Mouse (Mus musculus) left cerebral cortex, postnatal 14 days (tissue): ENCODE measurements at regions not wholly inside any gene's neighbourhood (a gene's known extent, or its start where the extent isn't known, plus 50 kb on each side); places are given as distances from the start of the nearest gene placed in this dataset.

Experiments used
- DNase-seq, 2 experiments: peaks; one replicate each; pipeline ENCODE4 v3.0.0; 2021 to 2022; ENCODE audit warnings: low spot score in 2 of 2, mixed read lengths in 1 of 2
- intact Hi-C: fragments of 180-260 bp; cut with DNase I; formaldehyde crosslinking; loops from one replicate; pipeline ENCODE4 v1.15.1; 2025

DNA sequence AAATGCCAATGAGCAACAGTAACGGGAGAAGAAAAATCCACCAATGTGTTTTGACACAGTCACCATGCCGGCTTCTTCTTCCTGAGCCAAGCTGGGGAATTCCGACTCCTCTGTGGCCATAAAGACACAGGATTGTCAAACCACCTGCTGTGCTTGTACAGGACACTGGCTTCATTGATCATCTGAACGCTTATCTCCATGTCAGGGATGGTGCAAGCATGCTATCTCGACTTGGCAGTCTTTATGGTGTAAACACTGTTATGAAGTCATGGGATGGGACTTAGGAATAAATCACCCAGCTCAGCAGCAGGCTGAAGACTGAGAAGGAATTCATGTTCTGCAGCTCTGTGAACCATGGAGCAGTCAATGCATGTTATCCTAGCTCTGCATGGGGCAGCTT, 132.6 kb upstream of the Adamts9 start:
- intact Hi-C loops, result no loop called here
- DNase-seq, result no peak

DNA sequence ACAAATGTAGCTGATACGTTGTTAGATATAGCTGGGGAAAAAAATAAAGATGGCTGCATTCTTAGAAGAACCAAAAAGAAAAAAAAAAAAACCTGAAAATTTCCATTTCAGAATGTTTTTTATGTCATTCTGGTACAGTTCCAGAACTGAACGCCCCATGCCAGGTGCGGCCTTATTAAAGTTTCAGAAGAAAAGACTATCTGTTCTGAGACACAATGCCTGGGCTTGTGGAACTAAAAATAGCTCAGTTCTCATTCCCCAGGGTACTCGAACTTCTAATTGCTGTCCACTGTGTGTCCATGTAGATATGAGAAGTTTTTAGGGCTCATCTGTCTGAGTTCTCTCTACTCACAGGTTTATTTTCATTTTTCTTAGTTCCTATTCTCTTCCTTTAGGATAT, 131.7 kb upstream of the Adamts9 start:
- intact Hi-C loops, result no loop called here
- no peak for DNase-seq

DNA sequence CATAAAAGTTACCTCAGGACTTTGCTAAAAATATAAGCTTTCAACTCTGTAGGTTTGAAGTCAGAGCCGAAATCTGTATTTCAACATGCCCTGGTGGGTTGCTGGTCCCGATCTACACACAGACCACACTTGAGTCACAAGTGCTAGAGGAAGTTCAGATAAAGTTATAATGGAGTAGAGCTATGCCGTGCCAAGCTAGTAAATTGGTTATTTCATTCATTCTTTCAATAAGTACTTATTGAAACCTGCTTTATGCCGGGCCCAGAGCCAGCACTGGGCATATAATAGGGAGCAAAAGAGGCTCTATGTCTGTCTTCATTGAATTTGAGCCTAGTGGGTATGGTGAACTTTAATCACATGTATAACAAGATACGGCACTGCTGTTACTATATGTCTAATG, 127.6 kb upstream of the Adamts9 start:
- intact Hi-C loops, result no loop called here
- no peak for DNase-seq

DNA sequence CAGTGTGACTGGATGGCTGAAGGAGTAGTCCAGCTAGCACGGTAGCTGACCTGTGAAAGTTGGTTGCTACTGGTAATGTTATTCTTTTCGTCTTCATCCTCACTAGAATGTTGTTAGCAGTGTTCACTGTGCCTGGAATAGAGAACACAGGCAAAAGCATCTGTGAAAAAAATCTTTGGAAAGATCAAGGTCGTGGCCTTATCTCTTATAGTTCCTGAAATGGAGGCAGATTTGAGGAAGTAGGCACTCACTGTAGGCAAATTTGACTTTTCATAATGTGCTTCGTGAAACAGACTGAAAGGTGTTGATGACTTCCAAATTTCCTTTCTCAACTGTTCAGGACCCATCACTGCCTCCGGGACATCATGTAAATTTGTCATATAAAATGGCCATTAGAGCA, 124.5 kb upstream of the Adamts9 start:
- intact Hi-C loops, result no loop called here
- no peak for DNase-seq

DNA sequence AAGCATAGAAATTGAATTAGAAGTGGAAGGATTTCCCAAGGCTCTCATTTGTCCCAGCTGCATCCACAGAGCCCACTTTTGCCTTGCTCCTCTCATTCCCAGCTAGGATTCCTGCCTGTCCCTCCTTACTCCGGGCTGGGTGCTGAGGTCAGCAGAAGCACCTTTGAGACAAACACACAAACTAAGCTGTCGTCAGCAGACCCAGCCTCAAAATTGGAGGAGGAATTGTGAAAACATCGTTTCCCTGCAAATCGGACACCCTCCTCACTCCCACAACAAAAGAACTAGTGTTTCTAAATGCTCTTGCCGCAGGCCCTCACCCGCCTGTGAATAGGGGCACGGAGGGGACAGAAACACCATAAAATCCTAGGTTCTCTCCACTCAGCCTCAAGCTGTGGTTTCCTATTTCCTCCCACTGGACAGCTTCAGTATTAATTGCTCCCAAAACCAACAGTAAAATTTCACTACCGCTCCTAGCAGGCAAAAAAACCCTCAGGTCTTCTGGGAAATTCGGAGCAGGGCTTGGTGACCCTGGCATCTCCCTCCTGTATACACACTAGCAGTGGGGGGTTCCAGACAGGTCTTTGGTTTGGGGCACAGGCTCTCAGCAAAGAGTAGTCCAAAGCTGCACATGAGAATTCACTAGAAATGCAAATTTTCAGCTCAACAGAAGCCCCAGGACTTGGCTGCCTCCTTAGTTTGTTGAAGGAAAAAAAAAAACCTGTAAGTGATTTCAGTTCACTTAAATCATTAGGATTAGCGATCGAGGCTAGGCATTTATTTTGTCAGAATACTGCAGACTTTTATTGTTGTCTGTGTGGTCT, 123.5 kb upstream of the Adamts9 start:
- no peak for DNase-seq
- intact Hi-C loops, result no loop called here

DNA sequence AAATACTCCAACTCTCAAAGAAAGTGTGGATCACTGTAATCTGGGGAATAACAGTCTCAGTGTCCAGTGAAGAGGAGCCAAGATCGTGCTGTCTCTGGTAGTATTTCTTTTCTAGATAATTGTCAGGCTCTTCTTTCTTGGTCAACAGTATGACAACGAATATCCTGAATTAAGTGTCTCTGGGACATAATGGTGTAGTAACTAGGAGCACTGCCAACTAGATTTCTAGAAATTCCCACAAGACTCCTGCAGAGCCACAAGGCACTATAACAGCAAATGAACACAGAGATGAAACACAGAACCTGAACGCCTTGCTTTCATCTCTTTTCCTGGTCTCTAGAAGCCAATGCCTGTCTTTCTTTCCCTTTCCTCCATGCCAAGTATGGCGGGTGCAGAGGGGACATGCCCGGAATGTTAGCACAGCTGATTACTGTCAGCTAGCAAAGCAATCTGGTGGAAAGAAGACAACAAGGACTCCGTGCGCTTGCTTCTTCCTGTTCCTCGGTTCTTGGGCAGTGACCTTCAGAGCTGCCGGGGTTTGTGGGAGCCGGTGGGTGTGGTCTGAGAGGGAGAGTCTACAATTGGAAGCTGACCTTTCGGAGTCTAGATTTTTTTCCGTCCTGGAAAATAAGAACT, 122.7 kb upstream of the Adamts9 start:
- peak; percentile 6 to 12 for DNase-seq
- intact Hi-C loops, result no loop called here

DNA sequence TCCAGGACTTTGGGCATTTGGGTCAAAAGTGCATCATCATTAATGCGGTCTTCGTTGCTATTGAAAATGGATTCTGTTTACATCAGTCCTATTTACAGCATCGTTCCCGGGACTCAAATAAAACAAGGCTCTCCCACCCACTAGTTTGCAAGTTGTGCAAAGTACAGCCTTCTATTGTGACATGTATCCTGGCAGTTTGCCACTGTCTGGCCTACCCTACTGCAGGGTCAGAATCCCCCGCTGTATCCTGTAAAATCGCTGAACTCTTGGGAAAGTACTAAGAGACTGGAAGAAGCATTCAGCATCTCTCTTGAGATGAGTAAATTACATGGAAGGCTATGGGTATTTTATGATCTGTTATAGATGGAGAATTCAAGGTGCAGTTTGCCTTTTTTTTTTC, 122.1 kb upstream of the Adamts9 start:
- intact Hi-C loops, result no loop called here
- no peak for DNase-seq

DNA sequence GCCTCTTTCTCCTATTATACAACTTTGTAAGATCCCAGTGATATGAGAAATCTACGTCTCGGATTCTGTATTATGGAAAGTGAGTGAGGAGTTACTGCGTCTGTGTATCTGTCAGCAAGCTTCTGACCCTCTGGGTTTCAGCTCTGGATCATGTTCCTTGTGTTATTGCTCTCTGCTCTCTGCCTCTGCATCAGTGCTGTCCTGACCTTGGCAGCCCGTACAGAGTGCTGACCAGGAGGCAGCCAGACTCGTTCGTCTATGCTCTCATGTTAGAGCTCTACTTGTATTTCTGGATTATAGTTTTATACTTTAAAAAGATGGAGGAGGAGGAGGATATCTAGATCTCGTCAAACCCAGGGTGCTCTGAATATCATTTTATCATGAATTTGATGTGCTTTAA, 121.1 kb upstream of the Adamts9 start:
- intact Hi-C loops, result no loop called here
- no peak for DNase-seq

DNA sequence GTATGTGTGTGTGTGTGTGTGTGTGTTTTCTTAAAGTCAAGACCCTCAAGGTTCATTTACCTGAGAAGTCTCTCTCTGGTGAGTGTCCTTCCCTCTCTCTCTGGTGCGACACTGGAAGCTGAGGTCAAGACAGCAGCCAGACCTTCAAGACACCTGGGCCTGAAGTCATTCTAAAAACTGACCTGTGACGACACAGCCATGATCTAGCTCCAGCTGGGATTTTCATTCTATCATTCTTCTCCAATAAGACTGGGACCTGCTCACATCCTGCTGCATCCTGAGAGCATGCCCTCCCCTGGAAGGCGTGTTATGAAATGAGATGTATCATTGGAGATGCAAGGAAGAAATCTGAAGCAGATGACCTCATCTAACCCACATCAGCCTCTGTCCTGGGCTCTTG, 118.4 kb upstream of the Adamts9 start:
- intact Hi-C loops, result no loop called here
- no peak for DNase-seq

DNA sequence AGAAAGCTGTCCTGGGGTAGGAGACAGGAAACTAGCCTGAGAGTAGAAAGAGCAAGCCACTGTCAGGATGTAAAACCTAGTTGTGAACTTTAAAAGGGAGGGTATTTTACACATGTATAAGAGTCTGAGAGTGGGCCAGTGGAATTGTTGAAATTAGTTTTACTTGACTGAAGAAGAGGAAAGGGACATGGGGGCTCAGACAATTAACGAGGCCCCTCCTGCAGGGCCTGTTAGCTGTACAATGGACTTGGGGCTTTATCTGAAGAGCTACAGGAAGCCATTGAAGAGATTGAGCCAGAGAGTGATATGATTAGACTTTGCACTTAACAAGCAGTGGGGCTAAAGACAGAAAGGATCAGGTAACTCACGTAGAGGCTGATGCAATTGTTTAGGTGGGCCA, 102.2 kb upstream of the Adamts9 start:
- intact Hi-C loops, result no loop called here

DNA sequence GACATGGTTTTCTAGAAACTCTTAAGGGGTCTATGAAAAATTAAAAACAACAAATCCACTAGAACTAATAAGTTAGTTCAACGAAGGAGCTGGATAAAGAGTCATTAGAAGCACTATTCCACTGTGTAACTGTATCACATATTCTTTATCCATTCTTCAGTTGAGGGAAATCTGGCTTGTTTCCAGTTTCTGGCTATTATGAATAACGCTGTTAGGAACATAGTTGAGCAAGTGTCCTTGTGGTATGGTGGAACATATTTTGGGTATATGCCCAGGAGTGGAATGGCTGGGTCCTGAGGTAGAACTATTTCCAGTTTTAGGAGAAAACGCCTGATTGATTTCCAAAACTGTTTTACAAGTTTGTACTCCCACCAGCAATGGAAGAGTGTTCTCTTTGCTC, 97.7 kb upstream of the Adamts9 start:
- intact Hi-C loops, result no loop called here
- DNase-seq, result no peak

More for the DNA sequence above, 102.2 kb upstream of the Adamts9 start:
- no peak for DNase-seq

DNA sequence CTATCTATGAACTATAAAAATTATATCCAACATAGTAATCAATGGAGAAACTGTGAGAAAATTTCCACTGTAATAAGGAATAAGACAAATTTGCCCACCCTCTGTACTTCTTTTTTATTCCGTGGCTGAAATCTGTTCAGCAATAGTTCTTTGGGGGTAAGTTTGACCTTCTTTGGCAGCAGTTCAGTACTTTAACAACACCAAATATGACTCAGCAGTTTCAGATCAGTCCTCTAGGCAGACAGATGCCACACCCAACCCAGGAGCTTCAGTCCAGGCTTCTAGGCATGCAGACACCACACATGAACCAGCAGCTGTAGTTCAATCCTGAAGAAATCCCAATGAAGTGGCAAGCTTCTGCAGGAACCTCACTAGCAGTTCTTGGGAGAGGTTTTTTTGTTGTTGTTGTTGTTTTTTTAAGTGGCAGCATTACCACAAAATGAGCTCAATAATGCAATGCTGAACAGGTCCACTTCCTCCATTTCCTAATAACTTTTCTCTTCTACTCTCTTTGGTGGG, 88.6 kb upstream of the Adamts9 start:
- intact Hi-C loops, result no loop called here
- DNase-seq, result no peak

DNA sequence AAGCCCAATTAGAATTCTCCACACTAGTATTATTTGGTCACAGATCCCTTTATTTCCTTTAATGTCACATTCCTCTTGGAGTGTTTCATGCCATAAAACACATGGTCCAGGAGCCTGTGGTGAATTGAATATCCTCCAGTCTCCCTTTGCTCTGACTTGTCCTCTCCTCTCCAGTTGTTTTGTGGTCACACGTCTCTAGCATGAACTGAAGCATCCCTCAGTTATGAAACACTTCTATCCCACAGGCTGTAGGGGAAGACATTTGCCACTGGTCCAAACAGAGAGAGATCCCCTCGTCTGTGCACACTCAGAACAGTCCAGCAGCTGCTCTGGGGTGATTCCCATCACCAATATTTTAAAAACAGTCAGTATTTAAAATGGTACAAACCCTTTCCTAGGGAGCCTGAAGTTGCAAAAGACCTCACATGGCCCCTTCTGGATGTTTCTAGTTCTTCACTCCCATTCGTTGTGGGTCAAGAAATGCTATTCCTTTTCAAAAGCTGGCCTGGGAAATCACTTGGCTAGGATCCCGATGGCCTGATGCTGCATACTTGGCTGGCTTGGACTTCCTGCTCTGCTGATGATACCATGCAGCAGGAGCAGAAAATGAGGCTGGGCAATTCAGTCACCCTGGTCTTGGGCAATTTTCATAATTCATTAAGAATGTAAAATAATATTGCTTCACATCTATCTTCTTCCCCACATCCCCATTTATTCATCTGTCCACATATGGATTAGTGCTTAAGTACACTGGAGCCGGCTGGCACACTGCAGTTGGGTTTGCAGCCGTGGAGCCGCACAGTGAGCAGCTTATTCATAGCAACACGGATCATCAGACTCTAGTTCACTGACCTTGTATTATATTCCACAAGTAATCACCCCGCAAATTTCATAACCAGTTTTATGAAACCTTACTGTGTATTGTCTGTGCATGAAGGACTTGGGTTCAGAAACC, 83.1 kb upstream of the Adamts9 start:
- intact Hi-C loops, result no loop called here

DNA sequence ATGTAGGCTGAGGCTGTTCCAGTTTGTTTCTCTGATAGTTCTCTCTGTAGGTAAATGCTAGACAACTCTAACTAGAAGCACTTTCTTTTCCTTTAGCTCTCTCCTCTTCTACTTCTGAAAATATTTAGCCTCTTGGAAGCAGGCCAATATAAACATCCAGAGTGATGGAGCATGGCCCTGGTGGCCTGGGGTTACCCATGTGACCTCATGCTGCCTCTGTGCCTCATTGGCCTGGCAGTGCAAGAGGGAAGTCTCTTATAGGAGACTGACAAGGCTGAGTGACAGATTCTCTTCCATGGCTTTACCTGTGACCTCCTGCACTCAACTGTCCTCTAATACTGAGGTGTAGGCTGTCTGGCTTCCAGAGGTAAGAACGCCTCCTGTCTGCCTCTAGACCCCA, 71.2 kb upstream of the Adamts9 start:
- intact Hi-C loops, result no loop called here
- no peak for DNase-seq

More for the DNA sequence above, 83.1 kb upstream of the Adamts9 start:
- no peak for DNase-seq

DNA sequence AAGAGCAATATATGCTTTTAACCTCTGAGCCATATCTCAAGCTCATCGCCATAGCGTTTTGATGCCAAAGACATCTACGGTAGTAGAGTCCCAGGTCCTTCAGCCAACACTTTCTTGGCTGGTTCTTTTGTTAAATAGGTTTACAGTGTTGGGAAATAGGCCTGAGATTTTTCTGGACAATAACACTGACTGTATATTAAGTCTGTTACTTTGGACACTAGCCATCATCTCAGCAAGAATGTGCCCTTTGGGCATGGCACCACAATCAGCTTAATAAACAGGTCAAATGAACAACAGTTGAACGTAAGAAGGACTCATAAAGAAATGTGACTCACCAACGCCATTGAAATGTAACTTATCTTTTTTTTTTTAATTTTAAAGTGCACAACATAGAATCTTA, 68.6 kb upstream of the Adamts9 start:
- DNase-seq, result no peak
- intact Hi-C loops, result no loop called here

DNA sequence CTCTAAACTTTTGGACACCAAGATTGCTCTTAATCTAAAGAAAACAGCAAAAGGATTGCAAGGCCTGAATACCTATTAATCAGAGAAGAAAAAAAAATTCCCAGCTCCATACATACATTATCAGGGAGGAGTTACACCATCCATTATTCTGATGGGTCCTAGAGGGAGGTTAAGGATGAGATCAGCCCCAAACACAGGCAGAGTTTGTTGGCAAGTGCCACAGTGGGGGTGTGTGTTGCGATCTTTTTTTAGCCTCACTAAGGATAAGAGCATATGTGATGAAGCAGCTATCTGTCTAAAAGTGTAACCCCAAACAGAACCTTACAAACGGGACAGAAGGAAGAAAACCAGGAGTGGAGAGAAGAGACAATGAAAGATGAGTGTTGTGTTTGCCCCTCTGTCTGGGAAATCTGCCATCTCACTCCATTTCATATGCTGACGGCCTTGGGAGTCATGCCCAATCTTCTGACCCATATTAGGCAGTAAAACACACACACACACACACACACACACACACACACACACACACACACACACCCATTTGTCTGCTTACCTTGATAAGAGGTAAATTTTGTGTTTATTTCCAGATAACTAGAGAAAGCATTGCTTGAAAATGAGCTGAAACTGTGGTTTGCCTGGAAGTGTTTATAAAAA, 61.4 kb upstream of the Adamts9 start:
- peak in 1 of 2 experiments; percentile 20 for DNase-seq
- intact Hi-C loops, result no loop called here

DNA sequence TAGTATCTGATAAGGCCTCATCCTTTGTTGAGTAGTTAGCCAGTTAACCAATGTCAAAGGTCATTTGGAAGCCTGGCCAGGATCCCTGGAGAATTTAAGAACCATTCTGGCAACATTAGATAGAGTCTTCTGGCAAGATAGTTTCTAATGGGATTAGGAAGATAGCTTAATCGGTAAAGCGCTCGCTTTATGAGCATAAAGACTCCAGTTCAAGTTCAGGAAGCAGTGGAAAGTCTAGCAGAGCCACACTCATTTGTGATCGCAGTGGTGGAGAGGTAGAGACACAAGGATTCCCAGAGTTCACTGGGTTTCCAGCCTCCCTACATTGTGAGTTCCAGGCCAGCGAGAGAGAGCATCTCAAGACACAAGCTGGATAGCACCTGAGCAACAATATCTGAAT, 60.5 kb upstream of the Adamts9 start:
- intact Hi-C loops, result no loop called here
- no peak for DNase-seq

DNA sequence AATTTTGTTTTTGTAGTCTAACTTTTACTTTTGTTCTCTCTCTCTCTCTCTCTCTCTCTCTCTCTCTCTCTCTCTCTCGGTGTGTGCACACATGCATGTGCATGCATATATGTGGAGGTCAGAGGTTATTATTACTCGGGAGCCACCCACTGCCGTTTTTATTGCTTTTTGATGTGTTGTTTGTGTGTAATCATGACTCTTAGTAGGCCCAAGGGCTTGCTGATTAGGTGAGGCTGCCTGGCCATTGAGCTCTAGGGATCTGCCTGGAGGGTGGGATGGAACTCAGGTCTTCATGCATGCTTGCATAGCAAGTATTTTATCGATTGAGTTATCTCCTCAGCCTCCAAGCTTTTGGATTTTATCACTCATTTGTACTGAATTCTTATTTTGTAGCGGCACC, 50.4 kb upstream of the Adamts9 start:
- intact Hi-C loops, result no loop called here
- DNase-seq, result no peak
